Mouse (Mus musculus) G1E (cell line): ENCODE results near the gene Pomt2.

Experiments
- CTCF ChIP-seq: IDR thresholded peaks from 2 replicates; pipeline ENCODE4 v1.5.1; 2012; ENCODE audit warnings: low read depth, low read length, inconsistent platforms, mixed read lengths
- GATA1 ChIP-seq: IDR thresholded peaks from 2 replicates; pipeline ENCODE4 v1.6.1; 2012; ENCODE audit warnings: borderline replicate concordance, low read length, inconsistent platforms, mixed read lengths
- GATA2 ChIP-seq: IDR thresholded peaks from 2 replicates; pipeline ENCODE4 v1.6.1; 2012; ENCODE audit warnings: low read depth, low read length, inconsistent platforms, borderline replicate concordance

GRCm38 (mm10) chr12:87103471-87103870 is 44.3 kb downstream of the Pomt2 start:
- TF ChIP-seq CTCF (no peak), GATA2 (no peak), GATA1 (no peak)
